ENCODE assay signal across 8 mouse cellular contexts in the genomic region with DNA sequence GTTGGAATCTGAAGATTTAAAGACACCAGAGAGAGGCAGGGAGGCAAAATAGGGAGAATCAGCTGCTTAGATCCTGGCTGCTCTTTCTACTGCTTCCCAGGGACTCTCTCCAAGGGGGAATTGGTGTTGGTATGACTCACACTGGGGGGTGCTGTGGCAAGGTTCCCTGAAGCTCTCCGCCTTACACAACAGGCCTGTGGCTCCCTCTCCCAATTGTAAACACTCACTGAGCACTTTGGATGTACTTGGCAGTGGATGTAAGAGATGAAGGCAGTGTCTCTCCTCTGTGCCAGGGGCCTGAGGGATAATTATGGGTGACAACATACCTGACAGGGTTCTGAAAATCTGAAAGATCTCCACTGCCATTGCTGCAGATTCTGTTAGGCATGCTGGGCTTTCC.
A peak's percentile ranks its signal among the peaks of the same experiment; 100 is the strongest.
DNase-seq lines count a peak whose midpoint lies in the region; ATAC-seq and TF ChIP-seq lines count a peak whose summit lies in the region.

No protein-coding gene starts in this region.

- TF ChIP-seq POLR2A in embryonic fibroblast, embryonic 13.5 days (IDR thresholded peaks at IDR 0.05; ENCODE audit: low read depth, low read length): no peak

- no peak for TF ChIP-seq CTCF in hindbrain, postnatal 0 days (IDR thresholded peaks at IDR 0.05; ENCODE audit: low read depth)
- TF ChIP-seq CTCF in embryonic fibroblast, embryonic 13.5 days (IDR thresholded peaks at IDR 0.05; ENCODE audit: borderline replicate concordance, insufficient read depth, low read length): no peak

- H3K9ac ChIP-seq in hindbrain, postnatal 0 days (replicated peaks; ENCODE audit: low read length): no peak overlapping the region
- H3K9ac ChIP-seq in hindbrain, embryonic 11.5 days (ENCODE audit: low read depth, low read length): no peak overlapping the region
- H3K9ac ChIP-seq in kidney, embryonic 16.5 days (replicated peaks; ENCODE audit: low read length): no peak overlapping the region

- no peaks in the 10 kb centered on the region for H3K36me3 ChIP-seq in hindbrain, postnatal 0 days (ENCODE audit: insufficient read depth, low read length)
- H3K36me3 ChIP-seq in hindbrain, embryonic 11.5 days (ENCODE audit: control insufficient read depth, insufficient read depth, low read length): no peaks in the 10 kb centered on the region
- H3K36me3 ChIP-seq in kidney, embryonic 16.5 days (ENCODE audit: insufficient read depth, low read length): no peaks in the 10 kb centered on the region

- DNase-seq in hindbrain, postnatal 0 days (ENCODE audit: low spot score): peak; percentile 27
- no peak for DNase-seq in hindbrain, embryonic 11.5 days (ENCODE audit: low spot score)
- DNase-seq in heart, postnatal 4 days: peak; percentile 42
- peak; percentile 45 to 55 for DNase-seq in right cerebral cortex, postnatal 10 days (ENCODE audit: low spot score in 2 of 2)
- DNase-seq in kidney, postnatal 14 days: no peak
- no peak for DNase-seq in kidney, adult 18-20 months

- no peaks in the 10 kb centered on the region for H3K4me1 ChIP-seq in hindbrain, postnatal 0 days (ENCODE audit: insufficient read depth, low read length)
- no peaks in the 10 kb centered on the region for H3K4me1 ChIP-seq in hindbrain, embryonic 11.5 days (replicated peaks; ENCODE audit: control insufficient read depth, insufficient read depth, low read length)
- H3K4me1 ChIP-seq in embryonic fibroblast, embryonic 13.5 days (ENCODE audit: control insufficient read depth, insufficient read depth, low read length): peaks cover 6% of the 10 kb centered on the region
- H3K4me1 ChIP-seq in kidney, embryonic 16.5 days (ENCODE audit: insufficient read depth, low read length): no peaks in the 10 kb centered on the region

- WGBS in hindbrain, postnatal 0 days: 48% methylated on average over 1 of the region's 1 CpGs
- 76% methylated on average over 1 of the region's 1 CpGs for WGBS in hindbrain, embryonic 11.5 days
- 73% methylated on average over 1 of the region's 1 CpGs for WGBS in kidney, embryonic 16.5 days

- no peak overlapping the region for H3K27ac ChIP-seq in hindbrain, postnatal 0 days
- no peak overlapping the region for H3K27ac ChIP-seq in hindbrain, embryonic 11.5 days (ENCODE audit: low read depth, low read length)
- H3K27ac ChIP-seq in embryonic fibroblast, embryonic 13.5 days (ENCODE audit: insufficient read depth, low read length): peak overlapping the region; percentile 12; the same call in 1 of the 2 replicates
- no peak overlapping the region for H3K27ac ChIP-seq in kidney, embryonic 16.5 days (ENCODE audit: low read length)

- ATAC-seq in hindbrain, postnatal 0 days: no peak
- no peak for ATAC-seq in hindbrain, embryonic 11.5 days (ENCODE audit: low FRiP score)
- no peak for ATAC-seq in kidney, embryonic 16.5 days (ENCODE audit: low FRiP score, low TSS enrichment)

- no peaks in the 10 kb centered on the region for H3K27me3 ChIP-seq in hindbrain, postnatal 0 days (ENCODE audit: insufficient read depth, low read length)
- H3K27me3 ChIP-seq in hindbrain, embryonic 11.5 days (ENCODE audit: control insufficient read depth, insufficient read depth, low read length): no peaks in the 10 kb centered on the region
- H3K27me3 ChIP-seq in kidney, embryonic 16.5 days (ENCODE audit: insufficient read depth, low read length): no peaks in the 10 kb centered on the region

- no peak overlapping the region for H3K4me2 ChIP-seq in hindbrain, postnatal 0 days (ENCODE audit: low read depth, low read length)
- no peak overlapping the region for H3K4me2 ChIP-seq in hindbrain, embryonic 11.5 days (replicated peaks; ENCODE audit: low read depth, low read length)
- no peak overlapping the region for H3K4me2 ChIP-seq in kidney, embryonic 16.5 days (replicated peaks; ENCODE audit: low read depth, low read length)

- H3K4me3 ChIP-seq in hindbrain, postnatal 0 days (ENCODE audit: low read length): no peak overlapping the region
- no peak overlapping the region for H3K4me3 ChIP-seq in hindbrain, embryonic 11.5 days (ENCODE audit: low read depth, low read length)
- no peak overlapping the region for H3K4me3 ChIP-seq in embryonic fibroblast, embryonic 13.5 days (ENCODE audit: insufficient read depth, low read length)
- H3K4me3 ChIP-seq in kidney, embryonic 16.5 days (ENCODE audit: low read length): no peak overlapping the region

- H3K9me3 ChIP-seq in hindbrain, postnatal 0 days (ENCODE audit: low read length): no peaks in the 10 kb centered on the region
- H3K9me3 ChIP-seq in hindbrain, embryonic 11.5 days (ENCODE audit: control insufficient read depth, low read length): no peaks in the 10 kb centered on the region
- H3K9me3 ChIP-seq in kidney, embryonic 16.5 days (ENCODE audit: low read length): no peaks in the 10 kb centered on the region

Comparison
In these comparisons a context has a peak if more than half of its experiments do, and no peak if none do; other contexts are left out.
1. DNase-seq: peak in hindbrain, postnatal 0 days (single experiment), heart, postnatal 4 days (single experiment) and right cerebral cortex, postnatal 10 days (2 of 2); none in hindbrain, embryonic 11.5 days (single experiment), kidney, postnatal 14 days (single experiment) and kidney, adult 18-20 months (single experiment).